8 mouse cellular contexts compared by ENCODE assay signal in the genomic region with DNA sequence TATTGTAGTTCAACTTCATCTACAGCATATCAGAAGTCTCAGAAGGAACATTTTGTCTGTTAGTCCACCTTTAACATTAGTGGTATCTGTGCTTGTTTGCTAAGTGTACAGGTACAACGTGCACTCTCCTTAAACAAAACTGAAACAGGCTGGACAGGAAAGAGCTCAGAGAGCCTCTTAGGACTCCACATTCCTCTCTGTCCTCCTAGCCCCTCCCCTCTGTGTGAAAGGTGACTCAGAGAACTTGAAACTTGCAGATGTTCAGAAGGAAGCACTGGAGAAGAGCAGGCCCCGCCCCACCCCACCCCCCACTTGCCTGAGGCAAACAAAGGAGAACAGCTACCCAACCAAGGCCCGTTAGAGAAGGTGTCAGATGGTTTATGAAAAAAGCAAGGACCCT. TPM values are rescaled to one million over a fixed set of nuclear protein-coding genes. Genes with fewer than 3 reads are reported as not detected.
DNase-seq lines count a peak whose midpoint lies in the region; ATAC-seq and TF ChIP-seq lines count a peak whose summit lies in the region.

No protein-coding gene starts in this region.

- H3K9ac ChIP-seq in heart, embryonic 16.5 days (ENCODE audit: low read length): no peak overlapping the region

- no peak overlapping the region for H3K4me3 ChIP-seq in heart, embryonic 16.5 days (ENCODE audit: low read length)
- no peak overlapping the region for H3K4me3 ChIP-seq in cerebellum, adult 2 months (replicated peaks; ENCODE audit: insufficient read depth, low read depth, low read length)

- no peaks in the 10 kb centered on the region for H3K36me3 ChIP-seq in heart, embryonic 16.5 days (ENCODE audit: control insufficient read depth, insufficient read depth)

- peaks cover 3% of the 10 kb centered on the region; the same call in 1 of the 2 replicates for H3K4me1 ChIP-seq in heart, embryonic 16.5 days (ENCODE audit: control insufficient read depth, insufficient read depth, low read length)
- no peaks in the 10 kb centered on the region for H3K4me1 ChIP-seq in cerebellum, adult 2 months (ENCODE audit: control insufficient read depth, insufficient read depth, low read length)

- no peak overlapping the region for H3K4me2 ChIP-seq in heart, embryonic 16.5 days (ENCODE audit: low read depth, low read length)

- no peak for TF ChIP-seq CTCF in cerebellum, adult 2 months (IDR thresholded peaks at IDR 0.05; ENCODE audit: borderline replicate concordance, insufficient read depth, low read depth, low read length)

- peak; percentile 37; the same call in 1 of the 2 replicates for ATAC-seq in heart, embryonic 16.5 days (replicated peaks; ENCODE audit: extremely low read depth, insufficient read depth, low FRiP score)
- peak; percentile 42 to 67; a peak in 3 of 4 replicates for ATAC-seq in hematopoietic stem cell, adult 5-6 weeks (replicated peaks in 1 of 2; ENCODE audit: insufficient read depth in 1 of 2, low FRiP score in 2 of 2, low TSS enrichment in 1 of 2, low read depth in 1 of 2, poor library complexity in 2 of 2, severe bottlenecking in 2 of 2)

- no peaks in the 10 kb centered on the region for H3K27me3 ChIP-seq in heart, embryonic 16.5 days (ENCODE audit: control insufficient read depth, insufficient read depth, low read length)
- no peaks in the 10 kb centered on the region; the same call in 1 of the 2 replicates for H3K27me3 ChIP-seq in cerebellum, adult 2 months (ENCODE audit: control insufficient read depth, insufficient read depth, low read length)

- no peak for DNase-seq in heart, adult 8-10 months (ENCODE audit: low spot score)
- DNase-seq in MEL-GATA-1-ER (ENCODE audit: extremely low read depth, low read depth): peak; percentile 33
- peak; percentile 68 for DNase-seq in mesoderm, embryonic 11.5 days (ENCODE audit: low read depth, low spot score)
- DNase-seq in cerebellum, adult 2 months: no peak
- no peak for DNase-seq in adrenal gland, postnatal 10 days
- no peak for DNase-seq in cerebellum, adult 11-12 months

- no peak for TF ChIP-seq POLR2A in cerebellum, adult 2 months (IDR thresholded peaks at IDR 0.05; ENCODE audit: borderline replicate concordance, insufficient read depth, low read length)

- no peaks in the 10 kb centered on the region for H3K9me3 ChIP-seq in heart, embryonic 16.5 days (replicated peaks; ENCODE audit: control insufficient read depth, low read length)

- WGBS in heart, embryonic 16.5 days: 4% methylated on average over 3 of the region's 3 CpGs
- WGBS in cerebellum, adult 2 months: 23% methylated on average over 3 of the region's 3 CpGs

- no peak overlapping the region for H3K27ac ChIP-seq in heart, embryonic 16.5 days (ENCODE audit: low read length)
- no peak overlapping the region for H3K27ac ChIP-seq in cerebellum, adult 2 months (ENCODE audit: insufficient read depth, low read length)

RNA-seq across cellular contexts. Expression of gene Iqcb1, which starts 6.7 kb away (rescaled TPM):
- 21.2 and 21.6 TPM in 2 replicates for polyA plus RNA-seq in heart, embryonic 16.5 days (2015; fragmentation: Nextera tagmentation; extraction: Ambion mirVana)
- total RNA-seq in heart, adult 8-10 months (2022): 10 to 100 TPM; 13.6 to 18.0 (median 16.8) TPM
- total RNA-seq in hematopoietic stem cell, adult 5-6 weeks (2017): 37.6 and 46.5 TPM in 2 replicates
- 30.2 and 31.4 TPM in 2 replicates for polyA plus RNA-seq in cerebellum, adult 2 months (2012; rRNA removed)
- 10 to 100 TPM; 12.3 to 16.2 TPM for total RNA-seq in adrenal gland, postnatal 10 days (2021)

RNA-seq across cellular contexts. Expression of gene Slc15a2, which starts 36.7 kb away (rescaled TPM):
- 1.8 and 4.8 TPM in 2 replicates for polyA plus RNA-seq in heart, embryonic 16.5 days (2015; fragmentation: Nextera tagmentation; extraction: Ambion mirVana)
- 1 to 10 TPM; 2.1 to 3.9 (median 3.4) TPM for total RNA-seq in heart, adult 8-10 months (2022)
- total RNA-seq in hematopoietic stem cell, adult 5-6 weeks (2017): 46.8 and 70.9 TPM in 2 replicates
- 13.1 and 26.7 TPM in 2 replicates for polyA plus RNA-seq in cerebellum, adult 2 months (2012; rRNA removed)
- 1 to 10 TPM; 2.4 to 3.4 TPM for total RNA-seq in adrenal gland, postnatal 10 days (2021)

RNA-seq across cellular contexts. Expression of gene Eaf2, which starts 53.3 kb away (rescaled TPM):
- 0.62 and 0.79 TPM in 2 replicates for polyA plus RNA-seq in heart, embryonic 16.5 days (2015; fragmentation: Nextera tagmentation; extraction: Ambion mirVana)
- total RNA-seq in heart, adult 8-10 months (2022): 1 to 10 TPM; 1.2 to 1.9 (median 1.6) TPM
- not detected in 2 replicates for total RNA-seq in hematopoietic stem cell, adult 5-6 weeks (2017)
- 2.4 and 3.1 TPM in 2 replicates for polyA plus RNA-seq in cerebellum, adult 2 months (2012; rRNA removed)
- total RNA-seq in adrenal gland, postnatal 10 days (2021): 1 to 10 TPM; 1.4 to 3.3 TPM

RNA-seq across cellular contexts. Expression of gene Golgb1, which starts 53.5 kb away (rescaled TPM):
- 53.0 and 54.4 TPM in 2 replicates for polyA plus RNA-seq in heart, embryonic 16.5 days (2015; fragmentation: Nextera tagmentation; extraction: Ambion mirVana)
- 10 to 100 TPM; 49.8 to 60.7 (median 53.2) TPM for total RNA-seq in heart, adult 8-10 months (2022)
- 38.7 and 41.1 TPM in 2 replicates for total RNA-seq in hematopoietic stem cell, adult 5-6 weeks (2017)
- 49.0 and 49.1 TPM in 2 replicates for polyA plus RNA-seq in cerebellum, adult 2 months (2012; rRNA removed)
- total RNA-seq in adrenal gland, postnatal 10 days (2021): 10 to 100 TPM; 53.5 to 71.8 TPM

Comparison
In these comparisons a context has a peak if more than half of its experiments do, and no peak if none do; other contexts are left out.
1. DNase-seq: peak in MEL-GATA-1-ER (single experiment) and mesoderm, embryonic 11.5 days (single experiment); none in heart, adult 8-10 months (single experiment), cerebellum, adult 2 months (0 of 2), adrenal gland, postnatal 10 days (single experiment) and cerebellum, adult 11-12 months (single experiment).